Mouse (Mus musculus) liver, embryonic 16.5 days (tissue): ENCODE data around the gene 4930415O20Rik. TPM values are rescaled to one million over a fixed set of nuclear protein-coding genes. Genes with fewer than 3 reads are reported as not detected.

Experiments used
- ATAC-seq: fragments of 200-750 bp; cut with Nextera tagmentation; 2 replicates; pipeline ENCODE4 v1.8.0; 2017; ENCODE audit warnings: low read depth, mild to moderate bottlenecking, moderate number of reproducible peaks, moderate library complexity
- H3K27ac ChIP-seq: fragments of 300-500 bp; sonication (generic); 2 replicates; pipeline ENCODE4 v1.5.1; 2014; ENCODE audit warnings: mild to moderate bottlenecking, low read length
- H3K27me3 ChIP-seq: fragments of 300-500 bp; sonication (generic); 2 replicates; pipeline ENCODE4 v1.6.1; 2014; ENCODE audit warnings: low read depth, low read length, mixed read lengths; ENCODE audit not compliant: control insufficient read depth, insufficient read depth
- H3K36me3 ChIP-seq: fragments of 300-500 bp; sonication (generic); 2 replicates; pipeline ENCODE4 v1.6.1; 2014; ENCODE audit warnings: mild to moderate bottlenecking; ENCODE audit not compliant: control insufficient read depth, insufficient read depth
- H3K4me1 ChIP-seq: fragments of 300-500 bp; sonication (generic); 2 replicates; pipeline ENCODE4 v1.6.1; 2014; ENCODE audit warnings: low read depth, low read length, mixed read lengths; ENCODE audit not compliant: control insufficient read depth
- H3K4me2 ChIP-seq: fragments of 300-500 bp; sonication (generic); 2 replicates; pipeline ENCODE4 v1.6.1; 2014; ENCODE audit warnings: low read depth, low read length, mixed read lengths
- H3K4me3 ChIP-seq: fragments of 300-500 bp; sonication (generic); 2 replicates; pipeline ENCODE4 v1.5.1; 2014; ENCODE audit warnings: low read depth, mild to moderate bottlenecking, low read length
- H3K9ac ChIP-seq: fragments of 300-500 bp; sonication (generic); 2 replicates; pipeline ENCODE4 v1.6.1; 2014; ENCODE audit warnings: low read depth, low read length
- H3K9me3 ChIP-seq: fragments of 300-500 bp; sonication (generic); replicated peaks from 2 replicates; pipeline ENCODE4 v1.6.1; 2016; ENCODE audit warnings: low read length; ENCODE audit not compliant: control insufficient read depth
- WGBS: fragments of 180-500 bp; shearing (Covaris S2); extraction: QIAGEN DNeasy Blood & Tissue Kit; methylation state at CpG from one replicate; pipeline ENCODE4 v1.1.7; 2014; ENCODE audit not compliant: insufficient replicate concordance; 5-methylcytosine and 5-hydroxymethylcytosine counted together
- polyA plus RNA-seq: library from polyadenylated mRNA; unstranded; fragments of >200 nt; fragmentation: Nextera tagmentation; extraction: Ambion mirVana; gene quantifications from 2 replicates; pipeline ENCODE4 v1.2.1, GENCODE M21; 2015

Gene 4930415O20Rik
- polyA plus RNA-seq, 1 experiment from 2014 or later, result not detected

GRCm38 (mm10) chr15:98606739-98607138 lies 35.9 kb downstream of the 4930415O20Rik start:
- Histone ChIP-seq H3K9me3 (no peaks in the 10 kb centered on the region), H3K4me3 (peak overlapping the region; percentile 84), H3K27me3 (no peaks in the 10 kb centered on the region; the same call in 1 of the 2 replicates), H3K36me3 (peaks cover 9% of the 10 kb centered on the region), H3K27ac (peak overlapping the region; percentile 97), H3K4me2 (peak overlapping the region; percentile 98), H3K9ac (peak overlapping the region; percentile 95), H3K4me1 (peaks cover 78% of the 10 kb centered on the region)
- WGBS, result 43% methylated on average over 9 of the region's 9 CpGs
- ATAC-seq, result no peak

- no peaks in the 10 kb centered on the region for H3K9me3 ChIP-seq
- H3K9ac ChIP-seq, result peak overlapping the region; percentile 95
- peaks cover 70% of the 10 kb centered on the region for H3K4me1 ChIP-seq
- 0 out of 2 replicates have a peak, but pooled peaks have one; percentile 0 for ATAC-seq
- WGBS, result 38% methylated on average over 4 of the region's 4 CpGs
- H3K27ac ChIP-seq, result peak overlapping the region; percentile 97
- peaks cover 9% of the 10 kb centered on the region for H3K36me3 ChIP-seq
- H3K4me3 ChIP-seq, result peak overlapping the region; percentile 84
- peak overlapping the region; percentile 98 for H3K4me2 ChIP-seq
- no peaks in the 10 kb centered on the region; the same call in 1 of the 2 replicates for H3K27me3 ChIP-seq
These were observed 36.8 kb downstream of the 4930415O20Rik start for GRCm38 (mm10) chr15:98607557-98607956.

GRCm38 (mm10) chr15:98608058-98608783 lies 37.4 kb downstream of the 4930415O20Rik start:
- Histone ChIP-seq H3K4me2 (peak overlapping the region; percentile 98), H3K9me3 (no peaks in the 10 kb centered on the region), H3K27ac (peak overlapping the region; percentile 97), H3K27me3 (no peaks in the 10 kb centered on the region; the same call in 1 of the 2 replicates), H3K9ac (peak overlapping the region; percentile 95), H3K4me1 (peaks cover 63% of the 10 kb centered on the region), H3K36me3 (peaks cover 9% of the 10 kb centered on the region), H3K4me3 (peak overlapping the region; percentile 84)
- 21% methylated on average over 10 of the region's 10 CpGs for WGBS
- ATAC-seq, result no peak

DNA sequence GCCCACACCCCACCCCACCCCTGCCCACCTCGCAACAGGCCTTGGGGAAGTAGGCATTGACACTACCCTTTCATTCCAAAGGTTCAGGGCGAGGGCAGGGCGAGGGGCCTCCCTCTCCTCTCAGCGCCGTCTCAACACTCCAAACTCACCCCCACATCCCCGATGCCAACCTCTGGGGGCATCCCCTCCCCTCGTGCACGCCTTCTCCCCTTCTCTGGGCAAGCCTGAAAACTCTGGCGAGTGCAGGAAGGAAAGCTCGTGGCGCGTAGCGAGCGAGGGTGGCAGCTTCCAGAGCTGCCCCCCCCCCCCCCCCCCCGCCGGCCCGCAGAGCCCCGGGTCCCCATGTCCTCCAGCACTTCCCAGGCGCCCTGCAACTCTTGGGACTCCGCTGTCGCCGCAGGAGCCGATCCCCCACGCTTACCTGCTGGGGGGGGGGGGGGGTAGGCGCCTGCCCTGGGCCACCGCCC lies 38.0 kb downstream of the 4930415O20Rik start:
- ATAC-seq, result peak; percentile 12
- peaks cover 6% of the 10 kb centered on the region for H3K36me3 ChIP-seq
- H3K27me3 ChIP-seq, result no peaks in the 10 kb centered on the region; the same call in 1 of the 2 replicates
- H3K27ac ChIP-seq, result peak overlapping the region; percentile 97
- H3K4me1 ChIP-seq, result peaks cover 57% of the 10 kb centered on the region
- 0% methylated on average over 14 of the region's 26 CpGs for WGBS
- peak overlapping the region; percentile 84 for H3K4me3 ChIP-seq
- H3K9me3 ChIP-seq, result no peaks in the 10 kb centered on the region
- H3K9ac ChIP-seq, result peak overlapping the region; percentile 95
- H3K4me2 ChIP-seq, result peak overlapping the region; percentile 98

- no peaks in the 10 kb centered on the region for H3K9me3 ChIP-seq
- H3K27me3 ChIP-seq, result no peaks in the 10 kb centered on the region; the same call in 1 of the 2 replicates
- peak within 1 kb of the TSS; percentile 97 for H3K27ac ChIP-seq
- peak; percentile 19 for ATAC-seq
- H3K36me3 ChIP-seq, result no peaks in the 10 kb centered on the region; the same call in 1 of the 2 replicates
- peak within 1 kb of the TSS; percentile 95 for H3K9ac ChIP-seq
- peak within 1 kb of the TSS; percentile 98 for H3K4me2 ChIP-seq
- peaks cover 50% of the 10 kb centered on the region for H3K4me1 ChIP-seq
- under 1% methylated on average over 69 of the region's 75 CpGs for WGBS
- peak within 1 kb of the TSS; percentile 84 for H3K4me3 ChIP-seq
These were observed 38.7 kb downstream of the 4930415O20Rik start, which contains the start of gene Adcy6 for GRCm38 (mm10) chr15:98609331-98610130. TSS of gene Adcy6 (minus strand) at chr15:98610076.

GRCm38 (mm10) chr15:98610131-98610633 lies 39.4 kb downstream of the 4930415O20Rik start:
- H3K27ac ChIP-seq, result peak overlapping the region; percentile 97
- no peaks in the 10 kb centered on the region; the same call in 1 of the 2 replicates for H3K27me3 ChIP-seq
- no peak for ATAC-seq
- 10% methylated on average over 12 of the region's 12 CpGs for WGBS
- no peaks in the 10 kb centered on the region for H3K36me3 ChIP-seq
- H3K9me3 ChIP-seq, result no peaks in the 10 kb centered on the region
- peaks cover 51% of the 10 kb centered on the region for H3K4me1 ChIP-seq
- peak overlapping the region; percentile 84 for H3K4me3 ChIP-seq
- peak overlapping the region; percentile 98 for H3K4me2 ChIP-seq
- peak overlapping the region; percentile 95 for H3K9ac ChIP-seq

- Histone ChIP-seq H3K9me3 (no peaks in the 10 kb centered on the region), H3K9ac (no peak overlapping the region), H3K27me3 (no peaks in the 10 kb centered on the region; the same call in 1 of the 2 replicates), H3K36me3 (no peaks in the 10 kb centered on the region), H3K4me3 (no peak overlapping the region), H3K4me1 (peaks cover 38% of the 10 kb centered on the region), H3K4me2 (no peak overlapping the region), H3K27ac (no peak overlapping the region)
- ATAC-seq, result no peak
- WGBS, result 84% methylated on average over 3 of the region's 3 CpGs
These were observed 41.4 kb downstream of the 4930415O20Rik start for GRCm38 (mm10) chr15:98612229-98612628.

- H3K4me3 ChIP-seq, result no peak overlapping the region
- WGBS, result 68% methylated on average over 9 of the region's 9 CpGs
- H3K27ac ChIP-seq, result no peak overlapping the region
- H3K9me3 ChIP-seq, result no peaks in the 10 kb centered on the region
- H3K27me3 ChIP-seq, result peaks cover 3% of the 10 kb centered on the region; the same call in 1 of the 2 replicates
- H3K9ac ChIP-seq, result no peak overlapping the region
- no peak for ATAC-seq
- no peak overlapping the region for H3K4me2 ChIP-seq
- H3K36me3 ChIP-seq, result no peaks in the 10 kb centered on the region
- peaks cover 25% of the 10 kb centered on the region for H3K4me1 ChIP-seq
These were observed 43.7 kb downstream of the 4930415O20Rik start for GRCm38 (mm10) chr15:98614551-98614950.
